Mouse (Mus musculus): ENCODE measurements around the gene Slf2. TPM values are rescaled to one million over a fixed set of nuclear protein-coding genes. Genes with fewer than 3 reads are reported as not detected.

Slf2 gene
- total RNA-seq, 1 experiment from 2014 or later = 30.8 TPM

GRCm38 (mm10) chr19:45012636-45013035, 81.7 kb downstream of the Slf2 start:
- DNase-seq = no peak

- no peak for DNase-seq
These were observed 82.8 kb downstream of the Slf2 start for GRCm38 (mm10) chr19:45013581-45014225.

GRCm38 (mm10) chr19:45014335-45014971, 83.5 kb downstream of the Slf2 start, which contains the start of gene Lzts2:
Lzts2 (plus strand) TSS chr19:45014414.
- DNase-seq = no peak

GRCm38 (mm10) chr19:45014981-45015402, 84.0 kb downstream of the Slf2 start:
- DNase-seq = peak; percentile 79

- peak; percentile 75 for DNase-seq
These were observed 84.7 kb downstream of the Slf2 start for GRCm38 (mm10) chr19:45015518-45016281.

- peak; percentile 82 for DNase-seq
These were observed 85.6 kb downstream of the Slf2 start for GRCm38 (mm10) chr19:45016341-45017215.

GRCm38 (mm10) chr19:45017216-45017771, 86.3 kb downstream of the Slf2 start:
- DNase-seq = peak; percentile 82

- DNase-seq = peak; percentile 93
These were observed 87.0 kb downstream of the Slf2 start for GRCm38 (mm10) chr19:45017909-45018308.

- no peak for DNase-seq
These were observed 87.4 kb downstream of the Slf2 start for GRCm38 (mm10) chr19:45018351-45018831.

GRCm38 (mm10) chr19:45020348-45020747, 89.4 kb downstream of the Slf2 start:
- peak; percentile 72 for DNase-seq

- DNase-seq = no peak
These were observed 90.4 kb downstream of the Slf2 start for GRCm38 (mm10) chr19:45021362-45021761.

GRCm38 (mm10) chr19:45023993-45024392, 93.0 kb downstream of the Slf2 start:
- DNase-seq = no peak

- no peak for DNase-seq
These were observed 93.8 kb downstream of the Slf2 start for GRCm38 (mm10) chr19:45024775-45025174.

- no peak for DNase-seq
These were observed 95.1 kb downstream of the Slf2 start for GRCm38 (mm10) chr19:45025937-45026568.

GRCm38 (mm10) chr19:45026958-45027670, 96.2 kb downstream of the Slf2 start:
- DNase-seq = no peak

GRCm38 (mm10) chr19:45027848-45028247, 96.9 kb downstream of the Slf2 start:
- DNase-seq = no peak

- no peak for DNase-seq
These were observed 97.8 kb downstream of the Slf2 start for GRCm38 (mm10) chr19:45028746-45029145.

GRCm38 (mm10) chr19:45029571-45029970, 98.6 kb downstream of the Slf2 start:
- no peak for DNase-seq

GRCm38 (mm10) chr19:45030111-45030510, 99.2 kb downstream of the Slf2 start:
- DNase-seq = peak; percentile 71
